Mouse (Mus musculus): ENCODE data around the gene Kntc1. TPM values are rescaled to one million over a fixed set of nuclear protein-coding genes. Genes with fewer than 3 reads are reported as not detected.
"Not testable (repeated sequence)": the region's sequence is repeated elsewhere in the genome, so short reads cannot be mapped to it uniquely, and the experiment has no call there.

Gene Kntc1
- total RNA-seq (2021): 1 to 10 TPM in 1 of 2 experiments, under 1 TPM in 1; 0.89 to 2.0 TPM
- long read RNA-seq, experiment 1, partial matches to known transcripts: 0 of 1 reads
- long read RNA-seq, experiment 1, other reads (novel, unspliced or antisense): 1 of 1 reads
- long read RNA-seq, experiment 2, full-length matches to known transcripts: 2 of 3 reads
- long read RNA-seq, experiment 2, partial matches to known transcripts: 0 of 3 reads
- long read RNA-seq, experiment 2, other reads (novel, unspliced or antisense): 1 of 3 reads

- DNase-seq: peak; percentile 97
- intact Hi-C loops (cut with DNase I; ENCODE audit: low total_unique reads): no loop called here
These were observed at the start of gene Kntc1, which contains the start of gene Rsrc2 for GRCm38 (mm10) chr5:123749065-123750064. Kntc1 (plus strand) TSS chr5:123749716. Rsrc2 (minus strand) TSS chr5:123749414.

DNA sequence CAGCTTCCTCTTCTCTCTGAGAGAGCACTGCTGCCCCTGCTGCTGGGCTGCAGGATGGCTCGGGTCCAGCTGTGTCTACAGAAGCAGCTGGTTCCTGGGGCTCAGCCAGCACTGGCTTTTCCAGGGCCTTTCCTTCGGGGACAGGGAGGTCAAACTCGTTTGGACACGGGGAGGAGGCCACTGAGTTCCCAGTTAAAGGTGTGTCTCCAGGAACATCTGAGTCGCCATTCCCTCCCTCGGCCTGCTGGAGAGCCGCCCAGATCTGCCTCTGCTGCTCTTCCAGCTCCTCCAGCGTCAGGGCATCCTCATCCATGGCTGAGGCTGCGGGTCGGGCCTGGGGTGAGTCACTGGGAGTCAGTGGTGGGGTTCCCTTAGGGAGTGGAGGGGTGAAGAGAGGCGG is 48.9 kb upstream of the Kntc1 start:
- peak; percentile 80 for DNase-seq
- intact Hi-C loops (cut with DNase I; ENCODE audit: low total_unique reads): no loop called here

DNA sequence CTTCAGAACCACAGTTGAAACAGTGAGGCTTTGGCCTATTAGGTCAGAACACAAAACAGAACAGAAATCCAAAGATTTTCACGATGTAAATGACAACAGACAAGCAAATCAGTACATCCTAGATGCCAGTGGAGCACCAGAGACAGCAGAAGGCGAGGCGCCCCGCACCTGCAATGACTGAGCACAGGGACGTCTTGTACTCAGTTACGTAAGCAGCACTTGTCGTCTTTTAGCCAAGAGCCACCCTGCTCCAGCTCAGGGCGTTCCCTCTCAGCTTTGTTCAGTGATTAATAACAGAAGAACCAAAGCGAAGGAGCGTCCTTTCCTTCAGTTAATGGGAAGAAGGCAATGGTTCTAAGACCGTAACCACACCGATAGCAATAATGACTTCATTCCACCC is 40.9 kb upstream of the Kntc1 start:
- intact Hi-C loops (cut with DNase I; ENCODE audit: low total_unique reads): no loop called here
- no peak for DNase-seq

- intact Hi-C loops (cut with DNase I; ENCODE audit: low total_unique reads): no loop called here
- DNase-seq: no peak
These were observed 39.9 kb upstream of the Kntc1 start for GRCm38 (mm10) chr5:123709571-123709970.

GRCm38 (mm10) chr5:123713782-123714181 is 35.7 kb upstream of the Kntc1 start:
- DNase-seq: no peak
- intact Hi-C loops (cut with DNase I; ENCODE audit: low total_unique reads): no loop called here

GRCm38 (mm10) chr5:123714622-123715021 is 34.9 kb upstream of the Kntc1 start:
- DNase-seq: no peak
- intact Hi-C loops (cut with DNase I; ENCODE audit: low total_unique reads): no loop called here

- peak; percentile 95 for DNase-seq
- intact Hi-C loops (cut with DNase I; ENCODE audit: low total_unique reads): no loop called here
These were observed 28.9 kb upstream of the Kntc1 start, which contains the start of gene Zcchc8 for GRCm38 (mm10) chr5:123720328-123721311. Zcchc8 (minus strand) TSS chr5:123721100.

DNA sequence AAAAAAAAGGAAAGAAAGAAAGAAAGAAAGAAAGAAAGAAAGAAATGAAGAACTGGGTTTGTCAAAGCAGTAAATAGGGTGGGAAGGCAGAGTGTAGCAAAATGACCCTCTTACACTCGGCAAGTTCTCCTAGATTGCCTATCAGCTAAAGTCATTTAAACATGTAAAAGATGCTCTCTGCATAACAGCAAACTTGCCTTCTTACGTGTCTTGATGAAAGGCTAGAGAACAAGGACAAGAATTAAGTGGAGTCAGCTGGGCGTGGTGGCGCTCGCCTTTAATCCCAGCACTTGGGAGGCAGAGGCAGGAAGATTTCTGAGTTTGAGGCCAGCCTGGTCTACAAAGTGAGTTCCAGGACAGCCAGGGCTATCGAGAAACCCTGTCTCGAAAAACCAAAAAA is 25.7 kb upstream of the Kntc1 start:
- intact Hi-C loops (cut with DNase I; ENCODE audit: low total_unique reads): not testable (repeated sequence)

DNA sequence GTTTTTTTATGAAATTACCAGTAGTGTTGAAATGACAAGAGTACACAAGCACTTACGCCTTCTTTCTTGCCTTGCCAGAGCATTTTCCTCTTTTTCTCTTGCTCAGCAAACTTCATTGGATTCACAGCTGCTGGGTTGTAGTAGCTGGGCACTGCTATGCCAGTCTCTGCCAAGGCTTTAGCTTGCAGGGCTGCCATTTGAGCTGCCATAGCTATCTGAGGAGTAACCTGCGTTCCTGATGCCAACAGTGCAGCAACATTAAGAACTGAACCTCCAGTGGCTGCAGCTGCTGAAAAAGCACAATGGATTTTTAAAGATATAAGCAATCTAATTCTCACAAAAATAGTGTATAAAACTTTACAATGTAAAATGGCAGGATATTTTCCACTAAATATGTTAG is 18.5 kb upstream of the Kntc1 start:
- intact Hi-C loops (cut with DNase I; ENCODE audit: low total_unique reads): no loop called here
- DNase-seq: peak; percentile 11

More for the DNA sequence above, 25.7 kb upstream of the Kntc1 start:
- DNase-seq: not testable (repeated sequence)

DNA sequence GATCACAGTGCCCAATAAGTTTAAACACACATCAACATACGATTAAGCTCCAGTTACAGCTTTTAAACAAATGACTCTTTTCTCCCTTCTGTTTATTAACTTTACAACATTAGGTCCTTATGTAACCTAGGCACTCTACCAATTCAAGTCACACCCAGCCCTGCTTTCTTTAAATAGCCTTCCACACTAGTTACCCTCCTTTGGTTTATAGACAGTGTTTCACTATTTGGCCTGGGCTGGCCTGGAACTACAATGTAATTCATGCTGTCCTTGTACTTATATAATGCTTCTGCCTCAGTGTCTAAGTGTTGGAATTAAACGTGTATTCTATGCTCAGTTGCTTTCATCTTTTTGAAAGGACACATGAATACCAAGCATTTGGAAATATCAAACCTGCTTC is 5.2 kb upstream of the Kntc1 start:
- no peak for DNase-seq
- intact Hi-C loops (cut with DNase I; ENCODE audit: low total_unique reads): no loop called here

GRCm38 (mm10) chr5:123746253-123746652 is 3.3 kb upstream of the Kntc1 start:
- no peak for DNase-seq
- intact Hi-C loops (cut with DNase I; ENCODE audit: low total_unique reads): no loop called here

GRCm38 (mm10) chr5:123747604-123748003 is 1.9 kb upstream of the Kntc1 start:
- intact Hi-C loops (cut with DNase I; ENCODE audit: low total_unique reads): no loop called here
- no peak for DNase-seq

GRCm38 (mm10) chr5:123748339-123749064 is 1.0 kb upstream of the Kntc1 start:
- intact Hi-C loops (cut with DNase I; ENCODE audit: low total_unique reads): no loop called here
- no peak for DNase-seq

- no peak for DNase-seq
- intact Hi-C loops (cut with DNase I; ENCODE audit: low total_unique reads): no loop called here
These were observed 16.0 kb downstream of the Kntc1 start for GRCm38 (mm10) chr5:123765506-123765905.

GRCm38 (mm10) chr5:123766455-123766854 is 16.9 kb downstream of the Kntc1 start:
- intact Hi-C loops (cut with DNase I; ENCODE audit: low total_unique reads); DNase-seq: not testable (repeated sequence)

- intact Hi-C loops (cut with DNase I; ENCODE audit: low total_unique reads): no loop called here
- no peak for DNase-seq
These were observed 23.9 kb downstream of the Kntc1 start for GRCm38 (mm10) chr5:123773441-123773840.

GRCm38 (mm10) chr5:123780716-123781115 is 31.2 kb downstream of the Kntc1 start:
- intact Hi-C loops (cut with DNase I; ENCODE audit: low total_unique reads): no loop called here
- no peak for DNase-seq

- DNase-seq: no peak
- intact Hi-C loops (cut with DNase I; ENCODE audit: low total_unique reads): no loop called here
These were observed 32.3 kb downstream of the Kntc1 start for GRCm38 (mm10) chr5:123781864-123782263.

DNA sequence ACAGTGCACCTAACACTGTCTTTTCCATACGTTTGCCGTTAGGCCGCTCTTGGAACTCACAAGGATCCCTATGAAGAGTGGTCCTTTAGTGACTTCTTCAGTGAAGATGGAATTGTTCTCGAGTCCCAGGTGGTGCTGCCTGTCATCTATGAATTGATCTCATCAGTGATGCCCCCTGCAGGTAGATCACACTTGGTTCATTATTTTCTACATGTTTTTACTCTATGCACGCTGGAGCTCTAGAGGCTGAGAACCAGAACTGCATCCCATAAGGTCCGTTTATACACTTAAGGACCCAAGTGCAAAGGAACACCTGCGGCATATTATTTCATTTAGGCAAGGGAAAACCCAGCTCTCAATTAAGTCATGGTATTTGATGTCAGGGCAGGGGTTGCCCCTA is 39.5 kb downstream of the Kntc1 start:
- DNase-seq: no peak
- intact Hi-C loops (cut with DNase I; ENCODE audit: low total_unique reads): no loop called here
